Mouse (Mus musculus): ENCODE results near the gene Slc35c1. TPM values are rescaled to one million over a fixed set of nuclear protein-coding genes. Genes with fewer than 3 reads are reported as not detected.

Slc35c1 gene
- polyA plus RNA-seq, 1 experiment from 2014 or later, result 8.7 TPM

DNA sequence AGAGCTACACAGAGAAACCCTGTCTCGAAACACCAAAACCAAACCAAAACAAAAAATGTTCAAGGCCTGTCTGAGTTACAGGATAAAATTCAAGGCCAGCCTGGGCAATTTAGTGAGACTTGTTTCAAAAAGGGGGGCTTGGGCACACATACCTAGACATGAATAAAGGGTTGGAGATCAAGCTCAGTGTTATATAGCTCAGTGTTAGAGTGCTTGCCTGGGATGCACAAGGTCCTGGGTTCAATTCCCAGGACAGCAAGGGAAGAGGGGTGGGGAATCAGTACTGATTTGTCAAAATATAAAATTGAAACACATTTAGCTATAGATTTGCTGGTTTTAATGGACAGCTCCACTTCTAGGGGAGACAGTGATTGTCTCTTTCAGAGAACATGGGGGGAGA lies 877 bp upstream of the Slc35c1 start:
- 69% methylated on average over 1 of the region's 1 CpGs for WGBS
- Histone ChIP-seq H3K27me3 (ENCODE audit: control insufficient read depth, insufficient read depth, low read length) (peaks cover 12% of the 10 kb centered on the region), H3K4me1 (replicated peaks; ENCODE audit: control insufficient read depth, insufficient read depth, low read length) (peaks cover 4% of the 10 kb centered on the region), H3K27ac (ENCODE audit: low read depth, low read length) (no peak overlapping the region), H3K4me2 (replicated peaks; ENCODE audit: low read depth, low read length) (no peak overlapping the region), H3K9ac (ENCODE audit: low read depth, low read length) (no peak overlapping the region), H3K9me3 (ENCODE audit: control insufficient read depth, low read length) (no peaks in the 10 kb centered on the region), H3K36me3 (ENCODE audit: control insufficient read depth, insufficient read depth, low read length) (no peaks in the 10 kb centered on the region), H3K4me3 (ENCODE audit: low read depth, low read length) (no peak overlapping the region)
- ATAC-seq (ENCODE audit: low FRiP score), result no peak
- DNase-seq (ENCODE audit: low spot score), result no peak

DNA sequence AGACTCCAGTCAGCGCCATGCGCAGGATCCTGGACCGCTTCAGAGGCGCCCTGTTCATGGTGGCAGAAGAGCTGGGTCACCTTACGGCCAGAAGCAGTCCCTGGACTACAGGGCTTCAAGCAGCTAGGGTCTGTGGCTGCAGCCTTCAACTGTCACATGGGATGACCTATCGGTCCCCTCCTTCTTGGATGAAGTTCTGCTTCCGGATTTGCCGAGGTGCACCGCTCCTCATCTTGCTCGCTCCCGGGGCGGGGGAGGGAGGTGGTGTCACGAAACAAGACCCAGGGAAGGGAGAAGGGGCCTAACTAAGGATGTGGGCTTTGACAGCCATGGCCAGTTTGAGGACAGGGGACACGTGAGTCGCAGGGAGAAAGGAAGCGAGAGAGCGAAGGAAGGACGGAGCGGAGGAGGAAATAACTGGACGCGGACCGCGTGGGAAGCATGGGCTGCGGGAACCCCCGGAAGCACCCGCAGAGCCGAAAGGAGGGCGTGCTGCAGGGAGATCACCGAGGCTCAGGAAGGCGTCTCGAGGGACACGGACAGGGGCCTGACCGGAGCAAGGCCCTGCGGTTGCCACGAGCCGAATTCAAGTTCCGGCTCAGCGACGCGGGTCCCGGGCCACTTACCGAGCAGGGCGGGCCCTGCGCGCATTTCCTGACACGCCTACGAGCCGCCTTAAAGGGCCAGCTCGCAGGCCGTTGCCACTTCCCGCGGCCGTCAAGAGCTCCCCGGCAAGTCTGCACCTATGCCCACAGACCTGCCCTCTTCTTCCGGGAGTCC lies 1.0 kb downstream of the Slc35c1 start:
- Histone ChIP-seq H3K27ac (ENCODE audit: low read depth, low read length) (no peak overlapping the region), H3K4me1 (replicated peaks; ENCODE audit: control insufficient read depth, insufficient read depth, low read length) (peaks cover 4% of the 10 kb centered on the region)

DNA sequence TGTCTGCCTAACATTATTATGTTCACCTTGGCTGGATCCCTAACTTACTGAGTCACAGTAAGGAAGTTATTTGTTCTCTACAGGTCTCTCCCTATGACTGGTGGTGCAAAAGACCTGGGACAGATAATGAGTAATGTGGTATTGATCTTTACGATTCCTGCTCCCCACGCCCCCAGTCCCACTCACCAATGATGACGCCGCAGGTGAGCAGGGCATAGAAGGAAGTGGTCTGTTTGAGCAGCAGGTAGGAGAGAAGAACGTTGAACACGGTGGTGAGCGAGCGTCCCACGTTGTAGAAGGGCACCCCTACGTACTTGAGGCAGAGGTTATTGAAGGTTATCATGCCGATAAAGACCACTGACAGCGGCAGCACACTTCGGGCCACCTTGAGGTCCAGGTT lies 1.9 kb downstream of the Slc35c1 start:
- H3K27me3 ChIP-seq (ENCODE audit: control insufficient read depth, insufficient read depth, low read length), result peaks cover 12% of the 10 kb centered on the region
- H3K4me1 ChIP-seq (replicated peaks; ENCODE audit: control insufficient read depth, insufficient read depth, low read length), result peaks cover 4% of the 10 kb centered on the region
- H3K9me3 ChIP-seq (ENCODE audit: control insufficient read depth, low read length), result no peaks in the 10 kb centered on the region
- WGBS, result 74% methylated on average over 13 of the region's 13 CpGs
- H3K4me3 ChIP-seq (ENCODE audit: low read depth, low read length), result peak overlapping the region; percentile 67
- ATAC-seq (ENCODE audit: low FRiP score) (no peak), DNase-seq (ENCODE audit: low spot score) (no peak)
- H3K36me3 ChIP-seq (ENCODE audit: control insufficient read depth, insufficient read depth, low read length), result no peaks in the 10 kb centered on the region
- no peak overlapping the region for H3K9ac ChIP-seq (ENCODE audit: low read depth, low read length)
- no peak overlapping the region for H3K27ac ChIP-seq (ENCODE audit: low read depth, low read length)
- peak overlapping the region; percentile 89 for H3K4me2 ChIP-seq (replicated peaks; ENCODE audit: low read depth, low read length)

More for the DNA sequence above, 1.0 kb downstream of the Slc35c1 start:
- no peaks in the 10 kb centered on the region for H3K9me3 ChIP-seq (ENCODE audit: control insufficient read depth, low read length)
- H3K4me3 ChIP-seq (ENCODE audit: low read depth, low read length), result peak overlapping the region; percentile 67
- ATAC-seq (ENCODE audit: low FRiP score), result peak; percentile 88
- peak; percentile 86 for DNase-seq (ENCODE audit: low spot score)
- under 1% methylated on average over 54 of the region's 55 CpGs for WGBS
- H3K4me2 ChIP-seq (replicated peaks; ENCODE audit: low read depth, low read length), result peak overlapping the region; percentile 89
- H3K27me3 ChIP-seq (ENCODE audit: control insufficient read depth, insufficient read depth, low read length), result peaks cover 12% of the 10 kb centered on the region
- peak overlapping the region; percentile 61; the same call in 1 of the 2 replicates for H3K9ac ChIP-seq (ENCODE audit: low read depth, low read length)
- no peaks in the 10 kb centered on the region for H3K36me3 ChIP-seq (ENCODE audit: control insufficient read depth, insufficient read depth, low read length)

DNA sequence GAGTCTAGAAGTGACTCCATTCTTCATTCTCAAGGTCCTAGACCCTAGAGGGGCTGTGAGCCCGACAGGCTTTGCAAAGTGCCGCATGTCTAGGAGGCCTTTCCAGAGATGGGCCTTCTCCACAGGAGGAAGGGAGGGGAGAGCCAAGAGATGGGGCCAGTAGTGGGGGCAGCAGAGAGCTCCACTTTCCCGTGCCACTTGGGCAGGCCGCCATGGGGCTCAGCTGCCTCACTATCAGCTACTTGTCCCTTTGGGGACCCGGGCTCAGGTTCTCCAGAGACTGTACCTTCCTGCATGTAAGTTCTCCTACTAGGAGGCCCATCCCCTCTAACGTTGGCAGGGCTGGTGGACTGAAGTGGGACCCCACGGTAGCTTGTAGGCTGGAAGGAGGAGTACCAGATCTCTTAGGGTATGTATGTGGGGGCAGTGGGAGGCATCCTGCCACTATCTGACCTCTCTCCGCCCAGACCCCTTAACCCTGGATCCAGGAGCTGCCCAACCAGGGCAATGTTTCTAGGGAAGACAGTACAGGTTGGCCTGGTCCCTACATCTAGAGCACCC lies 3.3 kb downstream of the Slc35c1 start:
- no peak overlapping the region for H3K9ac ChIP-seq (ENCODE audit: low read depth, low read length)
- H3K4me2 ChIP-seq (replicated peaks; ENCODE audit: low read depth, low read length), result no peak overlapping the region
- no peak overlapping the region for H3K4me3 ChIP-seq (ENCODE audit: low read depth, low read length)
- H3K4me1 ChIP-seq (replicated peaks; ENCODE audit: control insufficient read depth, insufficient read depth, low read length), result peaks cover 4% of the 10 kb centered on the region
- H3K9me3 ChIP-seq (ENCODE audit: control insufficient read depth, low read length), result no peaks in the 10 kb centered on the region
- WGBS, result 78% methylated on average over 8 of the region's 8 CpGs
- H3K27me3 ChIP-seq (ENCODE audit: control insufficient read depth, insufficient read depth, low read length), result peaks cover 11% of the 10 kb centered on the region
- ATAC-seq (ENCODE audit: low FRiP score) (no peak), DNase-seq (ENCODE audit: low spot score) (no peak)
- H3K36me3 ChIP-seq (ENCODE audit: control insufficient read depth, insufficient read depth, low read length), result no peaks in the 10 kb centered on the region
- H3K27ac ChIP-seq (ENCODE audit: low read depth, low read length), result no peak overlapping the region

DNA sequence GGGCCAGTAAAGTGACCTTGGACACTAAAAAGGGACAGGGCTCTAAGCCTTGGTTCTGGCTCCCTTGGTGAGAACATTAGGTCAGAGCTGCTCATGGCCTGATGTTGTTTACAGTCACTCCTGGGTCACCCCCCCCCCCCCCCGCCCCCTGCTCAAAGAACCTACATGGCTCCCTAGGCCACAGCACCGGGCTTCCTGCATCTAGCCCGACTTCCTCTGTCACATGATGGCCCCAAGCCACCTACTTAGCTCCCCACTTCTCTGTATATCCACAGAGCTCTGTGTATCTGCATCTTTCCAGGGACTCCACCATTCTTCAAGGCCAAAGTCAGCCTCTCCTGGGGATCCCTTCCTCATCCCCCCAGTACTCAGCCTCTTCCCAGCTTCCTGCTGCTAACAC lies 4.6 kb downstream of the Slc35c1 start:
- no peak overlapping the region for H3K4me2 ChIP-seq (replicated peaks; ENCODE audit: low read depth, low read length)
- WGBS, result 42% methylated on average over 2 of the region's 3 CpGs
- peaks cover 7% of the 10 kb centered on the region for H3K27me3 ChIP-seq (ENCODE audit: control insufficient read depth, insufficient read depth, low read length)
- H3K4me1 ChIP-seq (replicated peaks; ENCODE audit: control insufficient read depth, insufficient read depth, low read length), result peaks cover 4% of the 10 kb centered on the region
- H3K4me3 ChIP-seq (ENCODE audit: low read depth, low read length), result no peak overlapping the region
- ATAC-seq (ENCODE audit: low FRiP score) (no peak), DNase-seq (ENCODE audit: low spot score) (no peak)
- no peaks in the 10 kb centered on the region for H3K36me3 ChIP-seq (ENCODE audit: control insufficient read depth, insufficient read depth, low read length)
- H3K9me3 ChIP-seq (ENCODE audit: control insufficient read depth, low read length), result no peaks in the 10 kb centered on the region
- H3K27ac ChIP-seq (ENCODE audit: low read depth, low read length), result no peak overlapping the region
- H3K9ac ChIP-seq (ENCODE audit: low read depth, low read length), result no peak overlapping the region

DNA sequence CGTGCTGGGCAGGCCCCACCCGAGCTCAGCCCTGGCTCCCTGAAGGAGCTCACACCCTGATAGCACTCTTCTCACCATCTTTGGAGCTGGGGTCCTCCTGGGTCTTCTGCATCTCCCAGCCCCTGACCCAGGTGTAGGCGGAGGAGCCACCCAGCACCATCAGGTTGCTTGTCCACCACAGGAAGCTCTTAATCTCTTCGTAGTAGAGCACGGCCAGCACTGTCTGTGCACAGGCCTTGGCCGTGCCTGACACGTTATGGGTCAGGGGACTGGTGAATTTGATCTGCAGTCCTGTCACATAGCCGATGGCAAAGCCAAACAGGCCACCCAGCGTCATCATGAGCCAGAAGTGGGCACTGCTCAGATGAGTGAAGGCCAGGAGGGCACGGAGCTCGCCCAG lies 6.2 kb downstream of the Slc35c1 start:
- ATAC-seq (ENCODE audit: low FRiP score), result no peak
- no peak for DNase-seq (ENCODE audit: low spot score)

DNA sequence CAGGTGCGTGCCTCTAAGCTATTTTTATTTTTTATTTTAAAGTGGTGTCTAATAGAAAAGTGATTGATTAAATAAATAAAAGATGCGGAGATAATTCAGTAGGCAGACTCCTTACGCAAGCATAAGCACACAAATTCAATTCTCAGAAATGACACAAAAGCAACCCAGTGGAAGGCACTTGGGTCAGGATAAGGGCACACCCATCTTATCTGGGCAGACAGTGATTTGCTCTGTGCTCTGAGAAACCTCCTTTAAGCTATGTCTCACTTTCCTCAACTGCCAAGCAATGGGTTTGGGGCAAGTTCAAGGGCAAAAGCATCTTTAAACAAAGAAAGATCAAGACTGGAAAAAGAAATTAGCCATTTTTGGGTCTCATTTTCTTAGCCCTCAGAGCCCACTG lies 9.2 kb downstream of the Slc35c1 start:
- Histone ChIP-seq H3K4me1 (replicated peaks; ENCODE audit: control insufficient read depth, insufficient read depth, low read length) (no peaks in the 10 kb centered on the region), H3K9ac (ENCODE audit: low read depth, low read length) (no peak overlapping the region), H3K27me3 (ENCODE audit: control insufficient read depth, insufficient read depth, low read length) (no peaks in the 10 kb centered on the region), H3K36me3 (ENCODE audit: control insufficient read depth, insufficient read depth, low read length) (no peaks in the 10 kb centered on the region), H3K4me2 (replicated peaks; ENCODE audit: low read depth, low read length) (no peak overlapping the region), H3K4me3 (ENCODE audit: low read depth, low read length) (no peak overlapping the region), H3K27ac (ENCODE audit: low read depth, low read length) (no peak overlapping the region), H3K9me3 (ENCODE audit: control insufficient read depth, low read length) (no peaks in the 10 kb centered on the region)
- WGBS, result 89% methylated on average over 3 of the region's 3 CpGs
- DNase-seq (ENCODE audit: low spot score), result no peak
- ATAC-seq (ENCODE audit: low FRiP score), result no peak

More for the DNA sequence above, 6.2 kb downstream of the Slc35c1 start:
- Histone ChIP-seq H3K4me1 (replicated peaks; ENCODE audit: control insufficient read depth, insufficient read depth, low read length) (peaks cover 4% of the 10 kb centered on the region), H3K36me3 (ENCODE audit: control insufficient read depth, insufficient read depth, low read length) (no peaks in the 10 kb centered on the region), H3K4me3 (ENCODE audit: low read depth, low read length) (no peak overlapping the region), H3K27me3 (ENCODE audit: control insufficient read depth, insufficient read depth, low read length) (no peaks in the 10 kb centered on the region), H3K4me2 (replicated peaks; ENCODE audit: low read depth, low read length) (no peak overlapping the region), H3K9ac (ENCODE audit: low read depth, low read length) (no peak overlapping the region), H3K9me3 (ENCODE audit: control insufficient read depth, low read length) (no peaks in the 10 kb centered on the region), H3K27ac (ENCODE audit: low read depth, low read length) (no peak overlapping the region)
- 94% methylated on average over 11 of the region's 11 CpGs for WGBS

DNA sequence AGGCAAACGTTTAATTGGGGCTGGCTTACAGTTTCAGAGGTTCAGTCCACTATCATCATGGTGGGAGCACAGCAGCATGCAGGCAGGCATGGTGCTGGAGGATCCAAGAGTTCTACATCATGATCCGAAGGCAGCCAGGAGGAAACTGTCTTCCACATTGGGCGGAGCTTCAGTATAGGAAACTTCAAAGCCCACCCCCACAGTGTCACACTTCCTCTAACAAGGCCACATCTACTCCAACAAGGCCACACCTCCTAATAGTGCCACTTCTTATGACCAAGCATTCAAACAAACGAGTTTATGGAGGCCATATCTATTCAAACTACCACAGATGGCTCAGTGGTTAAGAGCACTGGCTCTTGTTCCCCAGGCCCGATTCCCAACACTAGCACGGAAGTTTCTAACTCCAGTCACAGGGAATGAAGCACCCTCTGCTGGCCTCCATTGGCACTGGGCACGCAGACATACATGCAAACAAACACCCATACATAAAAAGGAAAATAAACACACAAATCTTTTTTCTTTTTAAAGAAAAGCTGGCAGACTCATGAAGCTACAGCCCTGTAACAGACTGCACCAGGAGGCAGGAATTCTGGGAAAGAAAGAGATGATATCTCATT lies 13.1 kb downstream of the Slc35c1 start:
- Histone ChIP-seq H3K27ac (ENCODE audit: low read depth, low read length) (no peak overlapping the region), H3K27me3 (ENCODE audit: control insufficient read depth, insufficient read depth, low read length) (no peaks in the 10 kb centered on the region), H3K36me3 (ENCODE audit: control insufficient read depth, insufficient read depth, low read length) (no peaks in the 10 kb centered on the region), H3K4me3 (ENCODE audit: low read depth, low read length) (no peak overlapping the region), H3K9me3 (ENCODE audit: control insufficient read depth, low read length) (no peaks in the 10 kb centered on the region), H3K4me2 (replicated peaks; ENCODE audit: low read depth, low read length) (no peak overlapping the region), H3K4me1 (replicated peaks; ENCODE audit: control insufficient read depth, insufficient read depth, low read length) (0 out of 2 replicates have a peak, but pooled peaks cover 2% of the 10 kb centered on the region), H3K9ac (ENCODE audit: low read depth, low read length) (no peak overlapping the region)
- ATAC-seq (ENCODE audit: low FRiP score) (no peak), DNase-seq (ENCODE audit: low spot score) (no peak)
- 68% methylated on average over 7 of the region's 7 CpGs for WGBS
